Mouse (Mus musculus) spleen, postnatal 14 days (tissue): Measurements from ENCODE around the gene Lrpap1.
A peak's percentile ranks its signal among the peaks of the same experiment; 100 is the strongest.

Experiments
- DNase-seq, 2 experiments: peaks; one replicate each; pipeline ENCODE4 v3.0.0; 2021 to 2022; ENCODE audit warnings: low spot score in 2 of 2

Gene Lrpap1

DNA sequence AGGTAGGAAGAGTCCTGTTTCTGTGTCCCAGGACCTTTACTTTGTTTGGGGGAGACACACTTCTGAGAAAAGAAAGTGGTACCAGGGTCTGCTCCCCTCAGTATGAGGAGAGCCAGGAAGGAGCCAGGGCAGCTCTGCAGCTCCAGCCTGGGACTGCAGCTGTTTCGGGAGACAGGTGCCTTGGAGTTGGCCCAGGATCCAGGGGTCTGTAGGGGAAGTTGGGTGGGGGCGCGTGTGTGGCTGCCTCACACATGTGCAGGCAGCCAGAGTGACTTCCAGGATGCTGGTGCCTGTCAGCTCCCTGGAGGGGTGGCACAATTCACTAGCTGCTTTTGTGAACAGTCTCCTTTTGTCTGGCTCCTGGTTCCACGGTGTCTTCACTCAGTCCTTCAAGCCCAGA, 48.0 kb downstream of the Lrpap1 start:
- no peak for DNase-seq

GRCm38 (mm10) chr5:35056604-35057432, 48.7 kb downstream of the Lrpap1 start, which contains the start of gene Dok7:
Dok7 (plus strand) TSS chr5:35056766.
- no peak for DNase-seq

- DNase-seq, result no peak
These were observed 50.5 kb downstream of the Lrpap1 start for GRCm38 (mm10) chr5:35055076-35055475.

DNA sequence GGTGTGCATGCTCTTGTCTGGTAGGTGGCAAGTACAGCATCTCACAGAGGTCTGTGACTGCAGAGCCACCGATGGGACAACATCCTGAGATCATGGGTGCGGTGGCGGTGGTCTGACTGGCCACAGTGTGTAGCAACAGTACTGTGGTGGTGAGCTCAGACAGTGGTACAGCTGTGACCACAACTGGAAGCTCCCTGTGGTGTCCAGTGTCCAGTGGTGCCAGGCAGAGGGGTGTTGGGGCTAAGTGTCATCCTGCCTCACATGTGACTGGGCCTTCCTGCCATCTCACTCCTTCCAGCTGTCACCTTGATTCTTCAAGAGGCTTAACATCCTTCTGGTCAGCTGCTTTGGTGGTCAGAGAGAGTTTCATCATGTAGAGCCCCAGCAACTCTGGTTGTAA, 50.9 kb downstream of the Lrpap1 start:
- no peak for DNase-seq

DNA sequence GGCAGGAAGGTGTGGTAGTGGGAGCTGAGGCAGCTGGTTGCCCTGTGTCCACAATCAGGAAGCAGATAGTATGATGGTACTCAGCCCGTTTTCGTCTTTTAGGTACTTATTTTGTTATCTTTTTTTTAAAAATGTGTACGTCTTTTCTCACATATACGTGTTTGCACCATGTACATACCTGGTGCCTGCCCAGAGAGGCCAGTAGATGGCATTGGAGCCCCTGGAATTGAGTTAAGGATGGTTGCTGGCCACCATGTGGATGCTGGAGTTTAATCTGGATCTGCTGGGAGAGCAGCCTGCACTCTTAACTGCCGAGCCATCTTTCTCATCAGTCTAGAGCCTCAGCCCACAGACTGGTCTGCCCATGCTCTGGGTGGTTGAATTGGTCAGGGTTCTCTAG, 55.0 kb downstream of the Lrpap1 start:
- DNase-seq, result no peak

DNA sequence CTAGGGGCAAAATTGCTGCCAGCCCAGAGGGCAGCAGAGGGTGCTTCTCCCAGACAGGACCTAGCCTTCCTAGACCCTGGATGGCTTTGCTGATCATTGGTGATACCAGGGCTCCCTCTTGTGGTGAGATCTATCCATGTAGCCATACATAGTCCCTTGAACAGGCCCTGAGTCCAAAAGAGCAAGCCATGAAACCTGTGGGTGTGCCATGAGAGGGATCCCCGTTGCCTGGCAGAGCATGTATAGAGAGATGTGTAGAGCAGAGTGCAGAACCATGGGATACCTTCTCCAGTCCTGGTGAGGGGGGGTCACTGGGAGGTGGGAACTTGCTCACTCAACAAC, 62.5 kb downstream of the Lrpap1 start:
- peak; percentile 30 to 62 for DNase-seq

DNA sequence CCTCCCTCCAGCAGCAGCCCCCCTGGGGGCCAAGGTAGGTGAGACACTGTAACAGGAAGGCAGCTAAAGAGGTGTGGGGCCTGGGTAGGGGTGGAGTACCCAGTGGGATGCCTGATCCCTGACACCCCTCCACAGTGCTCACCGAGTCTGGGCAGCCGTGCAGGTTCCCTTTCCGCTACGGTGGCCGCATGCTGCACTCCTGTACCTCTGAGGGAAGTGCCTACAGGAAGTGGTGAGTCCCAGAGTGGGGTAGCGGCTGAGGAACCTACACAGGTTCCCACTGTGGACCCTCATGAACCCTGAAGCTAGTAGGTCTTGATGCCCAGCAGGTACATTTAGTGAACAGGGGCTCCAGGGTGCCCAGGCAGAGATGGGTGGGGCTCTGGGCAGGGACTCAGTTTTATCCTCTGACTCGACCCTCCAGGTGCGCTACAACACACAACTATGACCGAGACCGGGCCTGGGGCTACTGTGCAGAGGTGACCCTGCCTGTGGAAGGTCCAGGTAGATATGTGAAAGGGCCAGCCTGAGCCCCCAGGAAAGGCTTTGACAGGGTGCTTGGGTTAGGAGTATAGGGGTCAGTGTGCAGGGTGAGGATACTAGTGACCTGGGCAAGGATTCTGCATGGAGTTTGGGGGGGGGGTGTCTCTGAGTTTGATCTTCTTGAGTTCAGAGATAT, 63.0 kb downstream of the Lrpap1 start:
- DNase-seq, result no peak
